Mouse (Mus musculus) liver, embryonic 14.5 days (tissue): ENCODE results near the gene Plxnd1.

Experiments
- CTCF ChIP-seq: IDR thresholded peaks from 2 replicates; pipeline ENCODE4 v1.5.1; 2016; ENCODE audit warnings: antibody characterized with exemption, low read depth, control low read depth
- EP300 ChIP-seq: IDR thresholded peaks from 2 replicates; pipeline ENCODE4 v1.6.1; 2016; ENCODE audit warnings: antibody characterized with exemption, low read depth

GRCm38 (mm10) chr6:115962439-115963085 is 32.2 kb downstream of the Plxnd1 start:
- TF ChIP-seq CTCF: peak; percentile 52
- TF ChIP-seq EP300: no peak
